Mouse (Mus musculus): ENCODE measurements at regions not wholly inside any gene's neighbourhood (a gene's known extent, or its start where the extent isn't known, plus 50 kb on each side); places are given as distances from the start of the nearest gene placed in this dataset.

- no peak for DNase-seq (ENCODE audit: low read depth, low spot score)
Measured at GRCm38 (mm10) chr12:28186695-28187094, 365.5 kb downstream of the Dcdc2c start.

GRCm38 (mm10) chr12:28181265-28181664 lies 370.9 kb downstream of the Dcdc2c start:
- no peak for DNase-seq (ENCODE audit: low read depth, low spot score)

GRCm38 (mm10) chr12:28176016-28176415 lies 376.2 kb downstream of the Dcdc2c start:
- no peak for DNase-seq (ENCODE audit: low read depth, low spot score)

DNA sequence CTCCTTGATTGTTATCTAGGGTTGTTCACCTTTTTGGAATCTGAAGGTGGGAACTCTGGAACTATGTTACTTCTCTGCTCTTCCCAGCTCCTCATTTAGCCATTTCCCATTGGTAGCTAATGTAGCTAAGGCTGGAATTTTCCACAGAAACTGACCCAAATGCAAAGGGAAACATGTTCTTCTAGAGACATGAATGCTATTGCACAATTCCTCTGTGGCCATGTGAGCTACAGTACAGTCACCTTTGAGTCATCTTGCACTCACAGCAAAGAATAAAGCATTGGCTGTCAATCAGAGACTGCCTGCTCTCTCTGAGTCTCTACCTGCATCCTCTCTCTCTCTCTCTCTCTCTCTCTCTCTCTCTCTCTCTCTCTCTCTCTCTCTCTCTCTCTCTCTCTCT lies 378.1 kb downstream of the Dcdc2c start:
- no peak for DNase-seq (ENCODE audit: low read depth, low spot score)

DNA sequence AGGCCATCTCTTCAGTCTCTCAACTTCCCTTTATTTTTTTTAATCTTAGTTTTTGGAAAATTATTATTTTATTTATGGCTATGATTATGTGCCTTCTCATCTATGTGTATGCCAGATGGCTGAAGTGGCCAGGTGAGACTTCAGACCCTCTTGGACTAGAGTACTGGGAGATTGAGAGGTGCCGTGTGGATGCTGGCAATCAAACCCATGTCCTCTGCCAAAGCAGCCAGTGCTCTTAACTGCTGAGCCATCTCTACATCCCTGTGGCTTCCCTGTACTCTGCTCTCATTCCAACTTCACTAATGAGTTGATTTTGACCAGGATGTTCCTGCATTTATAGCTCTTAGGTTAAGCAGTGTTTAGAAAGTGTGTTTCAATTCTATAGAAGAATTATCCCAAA lies 393.4 kb downstream of the Dcdc2c start:
- no peak for DNase-seq (ENCODE audit: low read depth, low spot score)

DNA sequence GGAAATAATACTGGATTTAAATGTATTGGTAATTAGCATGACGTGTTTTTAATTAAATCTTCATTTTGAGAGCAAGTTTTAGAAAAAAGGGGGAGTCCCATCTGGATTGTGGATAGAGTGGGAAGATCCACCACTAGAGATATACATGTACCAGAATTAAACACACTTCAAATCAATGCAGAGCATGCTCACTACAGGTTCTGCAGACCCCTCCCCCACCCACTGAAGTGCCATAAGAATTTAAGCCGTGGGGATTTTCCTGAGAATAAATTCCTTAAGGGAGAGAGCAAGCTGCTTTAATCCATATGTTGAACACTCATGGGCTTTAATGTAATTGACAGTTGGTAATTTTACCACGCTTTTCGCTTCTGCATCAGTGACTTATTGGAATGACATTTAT lies 401.4 kb downstream of the Dcdc2c start:
- DNase-seq (ENCODE audit: low read depth, low spot score), result no peak

DNA sequence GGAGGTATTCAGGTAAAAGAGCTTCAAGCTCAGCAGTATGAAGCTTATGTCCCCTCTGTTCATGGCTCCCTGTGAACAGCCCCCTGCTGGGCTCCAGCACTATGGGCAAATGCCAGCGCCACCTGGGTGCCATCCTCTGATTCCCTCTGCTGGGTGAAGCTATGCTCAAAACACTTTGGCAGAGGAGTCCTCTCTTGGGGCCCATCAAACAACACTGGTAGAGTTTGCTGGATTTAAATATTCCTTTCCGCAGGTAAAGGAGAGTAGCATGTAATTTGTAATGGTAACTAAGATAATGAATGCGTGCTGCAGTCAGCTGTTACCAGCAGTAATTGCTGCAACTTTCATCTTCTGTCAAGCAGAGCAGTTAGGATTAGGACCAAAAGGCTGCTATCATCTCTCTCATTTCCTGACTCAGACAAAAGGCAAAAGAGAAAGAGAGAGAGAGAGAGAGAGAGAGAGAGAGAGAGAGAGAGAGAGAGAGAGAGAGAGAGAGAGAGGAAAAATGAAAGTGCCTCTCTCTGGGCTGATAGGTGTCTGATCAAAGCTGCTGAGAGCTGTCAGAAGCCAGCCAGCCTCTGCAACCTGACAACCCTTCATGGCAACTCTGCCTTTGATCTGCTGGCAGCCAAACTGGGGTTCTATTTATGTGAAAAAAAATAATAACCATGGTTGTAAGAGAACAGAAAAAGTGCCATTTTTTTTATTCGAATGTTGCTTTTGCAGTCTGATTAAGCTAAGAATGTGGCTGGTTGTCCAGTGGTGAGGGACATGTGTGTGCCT lies 416.2 kb downstream of the Dcdc2c start:
- DNase-seq (ENCODE audit: low read depth, low spot score), result no peak

GRCm38 (mm10) chr12:28122766-28123165 lies 429.4 kb downstream of the Dcdc2c start:
- DNase-seq (ENCODE audit: low read depth, low spot score), result no peak

- no peak for DNase-seq (ENCODE audit: low read depth, low spot score)
Measured at GRCm38 (mm10) chr12:28120106-28120505, 432.1 kb downstream of the Dcdc2c start.

DNA sequence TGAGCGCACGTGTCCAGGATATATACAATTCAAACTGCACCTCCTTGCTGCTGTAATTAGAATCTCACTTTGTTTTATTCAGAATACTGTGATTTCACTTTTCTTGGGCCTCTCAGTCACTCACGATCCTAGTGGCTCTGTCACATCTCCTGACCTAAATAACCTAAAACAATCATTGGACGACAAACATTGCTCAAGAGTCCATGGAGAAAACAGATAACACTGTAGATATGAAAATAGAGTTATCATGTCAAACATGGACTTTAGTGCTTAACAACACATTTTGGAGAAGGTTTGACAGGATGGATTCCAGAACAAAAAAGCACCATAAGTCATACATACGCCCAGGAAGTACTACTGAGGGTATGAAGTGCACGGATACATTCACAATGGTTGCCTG lies 461.5 kb downstream of the Dcdc2c start:
- no peak for DNase-seq (ENCODE audit: low read depth, low spot score)

GRCm38 (mm10) chr12:28085460-28085859 lies 466.7 kb downstream of the Dcdc2c start:
- no peak for DNase-seq (ENCODE audit: low read depth, low spot score)

GRCm38 (mm10) chr12:28076606-28077005 lies 475.6 kb downstream of the Dcdc2c start:
- DNase-seq (ENCODE audit: low read depth, low spot score), result no peak

GRCm38 (mm10) chr12:28068584-28068983 lies 483.6 kb downstream of the Dcdc2c start:
- DNase-seq (ENCODE audit: low read depth, low spot score), result no peak

DNA sequence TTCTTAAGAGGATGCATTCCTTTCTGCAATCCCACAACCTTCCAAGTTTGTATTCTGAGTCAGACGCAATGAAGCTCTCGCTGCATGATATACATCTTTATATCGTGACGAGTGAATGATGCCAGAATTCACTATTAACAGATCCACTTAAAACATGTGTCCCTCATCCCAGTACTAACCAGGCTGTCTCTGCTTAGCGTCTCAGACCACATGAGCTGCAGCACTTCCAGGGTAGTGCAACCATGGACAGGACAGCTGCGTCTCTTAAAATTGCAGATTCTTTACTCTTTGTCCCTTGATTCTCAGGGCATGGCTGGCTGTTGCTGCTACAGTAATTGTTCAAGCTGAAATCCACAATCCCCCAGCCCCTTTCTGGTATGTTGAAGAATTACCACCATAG lies 491.9 kb downstream of the Dcdc2c start:
- DNase-seq (ENCODE audit: low read depth, low spot score), result no peak

- DNase-seq (ENCODE audit: low read depth, low spot score), result no peak
Measured at GRCm38 (mm10) chr12:28055518-28056280, 496.5 kb downstream of the Dcdc2c start.

DNA sequence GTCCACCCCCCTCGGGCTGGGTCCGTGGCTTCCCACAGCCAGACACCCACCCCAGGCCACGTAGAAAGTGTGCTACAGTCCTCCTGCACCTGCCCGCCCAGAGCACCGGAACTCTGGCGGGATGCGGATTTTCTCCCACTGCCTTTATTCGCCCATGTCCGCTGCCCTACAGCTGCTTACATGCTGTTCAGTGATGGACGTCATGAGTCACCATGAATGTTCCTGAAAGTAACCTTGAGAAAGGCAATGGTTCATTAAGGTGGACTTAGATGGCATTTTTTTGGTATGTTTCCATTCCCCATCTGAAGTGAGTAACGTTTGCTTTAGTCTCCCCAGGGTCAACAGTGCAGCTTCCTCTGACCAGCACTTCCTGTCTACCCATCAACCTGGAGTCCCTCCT lies 497.8 kb downstream of the Dcdc2c start:
- DNase-seq (ENCODE audit: low read depth, low spot score), result no peak

DNA sequence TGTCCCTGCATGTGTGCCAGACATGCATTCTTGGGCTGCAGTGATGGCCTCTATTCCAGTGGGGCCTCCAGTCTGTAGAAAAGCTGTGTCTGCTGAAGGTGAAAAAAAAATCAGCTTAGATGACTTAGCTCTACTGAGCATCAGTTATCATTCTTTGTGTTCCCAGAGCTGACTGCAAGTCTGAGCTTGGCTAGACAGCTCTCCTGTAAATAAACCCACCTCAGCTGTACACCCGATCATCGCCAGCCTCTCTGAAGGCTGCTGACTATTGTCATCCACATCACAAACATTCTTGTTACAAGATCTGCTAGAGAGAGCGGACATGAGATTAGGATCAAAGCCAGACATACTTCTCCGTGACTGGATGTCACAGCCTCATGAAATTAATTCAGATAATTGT lies 504.2 kb downstream of the Dcdc2c start:
- DNase-seq (ENCODE audit: low read depth, low spot score), result no peak

DNA sequence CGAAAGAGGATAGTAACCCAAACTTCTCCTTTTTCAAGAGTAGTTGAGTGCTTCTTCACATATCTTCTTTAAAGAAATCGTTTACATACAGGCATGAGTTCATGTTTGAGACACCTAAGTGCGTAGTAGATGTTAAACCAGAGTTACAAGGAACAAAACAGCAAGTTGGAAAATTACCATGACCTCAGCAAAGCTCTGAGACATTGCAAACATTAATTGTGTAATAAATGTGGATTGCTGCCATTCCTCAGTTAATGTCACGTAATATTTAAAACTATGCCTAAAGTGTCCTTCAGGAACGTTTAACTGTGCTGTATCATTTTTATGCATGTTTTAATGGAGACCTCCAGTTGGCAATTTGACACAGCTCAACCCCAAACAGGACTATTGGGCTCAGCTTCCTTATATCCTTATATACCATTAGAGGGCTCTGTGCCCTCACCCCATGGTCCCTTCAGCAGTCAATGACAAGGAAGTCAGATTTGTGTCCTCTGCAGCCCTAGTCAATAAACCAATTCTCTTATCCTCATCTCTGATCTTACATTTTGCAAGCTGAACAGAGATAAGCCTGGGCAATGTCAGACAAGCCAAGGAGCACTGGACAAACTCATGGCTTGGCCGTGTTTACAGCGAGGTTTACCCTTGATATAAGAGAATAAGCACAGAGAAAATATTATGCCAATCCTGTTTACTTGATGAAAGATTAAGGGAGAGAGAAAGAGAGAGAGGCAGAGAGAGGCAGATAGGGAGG lies 513.9 kb downstream of the Dcdc2c start:
- DNase-seq (ENCODE audit: low read depth, low spot score), result no peak

- DNase-seq (ENCODE audit: low read depth, low spot score), result no peak
Measured at GRCm38 (mm10) chr12:27999170-27999569, 553.0 kb downstream of the Dcdc2c start.

GRCm38 (mm10) chr12:27992152-27992551 lies 560.0 kb downstream of the Dcdc2c start:
- DNase-seq (ENCODE audit: low read depth, low spot score), result no peak

DNA sequence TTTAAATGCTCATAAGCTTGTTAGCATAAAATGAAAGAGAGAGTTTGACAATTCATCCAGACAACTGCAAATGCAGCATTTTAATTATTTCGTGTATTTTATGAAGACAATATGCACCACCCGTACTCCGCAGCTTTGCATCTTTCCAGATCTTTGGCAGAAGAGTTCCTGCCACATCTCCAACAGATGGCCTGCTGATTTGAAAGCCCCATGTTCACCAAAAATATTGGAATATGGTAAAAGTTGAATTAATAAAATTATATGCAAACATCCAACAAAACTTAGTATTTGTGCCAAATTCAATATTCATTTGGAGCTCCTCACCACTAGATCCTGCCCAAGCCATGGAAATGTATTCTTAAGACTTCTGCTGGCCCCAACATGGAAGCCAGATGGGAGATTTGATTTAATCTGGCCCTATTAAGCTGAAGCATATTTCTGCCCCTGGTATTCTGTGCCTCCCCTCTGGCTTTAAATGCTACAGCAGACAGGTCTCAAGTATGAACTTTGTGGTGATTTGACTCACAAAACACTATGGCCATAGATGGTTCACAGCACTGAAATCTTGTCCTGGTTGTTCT lies 567.8 kb downstream of the Dcdc2c start:
- DNase-seq (ENCODE audit: low read depth, low spot score), result no peak
